Comparison of ENCODE assay signal across 10 mouse cellular contexts in genomic region chr14:55511037-55511436, GRCm38 (mm10). TPM values are rescaled to one million over a fixed set of nuclear protein-coding genes. Genes with fewer than 3 reads are reported as not detected.
DNase-seq lines count a peak whose midpoint lies in the region; ATAC-seq lines count a peak whose summit lies in the region.
"Had no signal": no experiment of that assay in that cellular context is flagged by ENCODE, and none has a peak within 500 bp of the region (broad histone marks: within the 10 kb centered on the region; RNA-seq: fewer than 3 reads in every experiment).

No protein-coding gene starts in this region.

- H3K36me3 ChIP-seq in embryonic facial prominence, embryonic 11.5 days (replicated peaks; ENCODE audit: control insufficient read depth, insufficient read depth, low read depth, low read length), result no peaks in the 10 kb centered on the region
- no peaks in the 10 kb centered on the region for H3K36me3 ChIP-seq in embryonic facial prominence, embryonic 10.5 days (replicated peaks)
- H3K36me3 ChIP-seq in limb, embryonic 13.5 days, result no peaks in the 10 kb centered on the region
- no peaks in the 10 kb centered on the region for H3K36me3 ChIP-seq in limb, embryonic 10.5 days
- H3K36me3 ChIP-seq: liver, embryonic 13.5 days had no signal

- no peaks in the 10 kb centered on the region for H3K27me3 ChIP-seq in embryonic facial prominence, embryonic 11.5 days (ENCODE audit: control insufficient read depth, insufficient read depth, low read length)
- H3K27me3 ChIP-seq in embryonic facial prominence, embryonic 10.5 days (replicated peaks; ENCODE audit: low read depth, poor library complexity, severe bottlenecking), result peaks cover 38% of the 10 kb centered on the region
- peaks cover 34% of the 10 kb centered on the region for H3K27me3 ChIP-seq in limb, embryonic 13.5 days
- H3K27me3 ChIP-seq in limb, embryonic 10.5 days (ENCODE audit: low read depth, poor library complexity, severe bottlenecking), result peaks cover 39% of the 10 kb centered on the region

- no peaks in the 10 kb centered on the region for H3K9me3 ChIP-seq in embryonic facial prominence, embryonic 11.5 days (replicated peaks; ENCODE audit: control insufficient read depth, low read length)
- H3K9me3 ChIP-seq in embryonic facial prominence, embryonic 10.5 days, result no peaks in the 10 kb centered on the region
- no peaks in the 10 kb centered on the region for H3K9me3 ChIP-seq in limb, embryonic 13.5 days
- no peaks in the 10 kb centered on the region for H3K9me3 ChIP-seq in limb, embryonic 10.5 days (replicated peaks)
- H3K9me3 ChIP-seq: liver, embryonic 13.5 days had no signal

- WGBS in embryonic facial prominence, embryonic 11.5 days, result 54% methylated on average over 7 of the region's 7 CpGs
- 68% methylated on average over 7 of the region's 7 CpGs for WGBS in embryonic facial prominence, embryonic 10.5 days
- WGBS in limb, embryonic 13.5 days, result 54% methylated on average over 7 of the region's 7 CpGs
- WGBS in limb, embryonic 10.5 days, result 51% methylated on average over 7 of the region's 7 CpGs

- H3K27ac ChIP-seq in embryonic facial prominence, embryonic 11.5 days (replicated peaks; ENCODE audit: low read depth, low read length), result no peak overlapping the region
- no peak overlapping the region for H3K27ac ChIP-seq in embryonic facial prominence, embryonic 10.5 days (replicated peaks)
- no peak overlapping the region for H3K27ac ChIP-seq in limb, embryonic 13.5 days
- H3K27ac ChIP-seq in limb, embryonic 10.5 days, result no peak overlapping the region
- H3K27ac ChIP-seq: liver, embryonic 13.5 days had no signal

- H3K4me1 ChIP-seq in embryonic facial prominence, embryonic 11.5 days (ENCODE audit: control insufficient read depth, insufficient read depth, low read length), result no peaks in the 10 kb centered on the region
- peaks cover 11% of the 10 kb centered on the region for H3K4me1 ChIP-seq in embryonic facial prominence, embryonic 10.5 days
- peaks cover 13% of the 10 kb centered on the region for H3K4me1 ChIP-seq in limb, embryonic 13.5 days
- peaks cover 7% of the 10 kb centered on the region; the same call in 1 of the 2 replicates for H3K4me1 ChIP-seq in limb, embryonic 10.5 days

- intact Hi-C loops in left cerebral cortex, postnatal 10 days (cut with DNase I), result no loop called here

- no peak overlapping the region; the same call in 1 of the 2 replicates for H3K4me2 ChIP-seq in embryonic facial prominence, embryonic 11.5 days (ENCODE audit: low read depth, low read length)
- no peak overlapping the region for H3K4me2 ChIP-seq in limb, embryonic 13.5 days (replicated peaks)
- H3K4me2 ChIP-seq: liver, embryonic 13.5 days had no signal

- 0 out of 2 replicates have a peak, but pooled peaks have one; percentile 25 for ATAC-seq in embryonic facial prominence, embryonic 11.5 days (replicated peaks; ENCODE audit: insufficient number of reproducible peaks, low FRiP score, low TSS enrichment, low read depth)
- no peak for ATAC-seq in limb, embryonic 13.5 days (ENCODE audit: low FRiP score, low read depth)

- DNase-seq in embryonic facial prominence, embryonic 11.5 days (ENCODE audit: low spot score), result no peak
- no peak for DNase-seq in embryonic facial prominence, embryonic 10.5 days (ENCODE audit: low spot score)
- DNase-seq in limb, embryonic 10.5 days (ENCODE audit: low spot score), result no peak
- peak; percentile 57 to 65 for DNase-seq in left cerebral cortex, postnatal 10 days (ENCODE audit: extremely low spot score in 1 of 2, low spot score in 2 of 2)
- DNase-seq in right cerebral cortex, postnatal 4 days, result peak; percentile 34
- DNase-seq in cerebellum, adult 11-12 months, result no peak
- DNase-seq in embryo, embryonic 10.5 days (ENCODE audit: low spot score), result no peak
- DNase-seq: liver, embryonic 13.5 days had no signal

- no peak overlapping the region for H3K4me3 ChIP-seq in embryonic facial prominence, embryonic 11.5 days (ENCODE audit: low read depth, low read length)
- H3K4me3 ChIP-seq in embryonic facial prominence, embryonic 10.5 days, result no peak overlapping the region
- no peak overlapping the region for H3K4me3 ChIP-seq in limb, embryonic 13.5 days
- no peak overlapping the region for H3K4me3 ChIP-seq in limb, embryonic 10.5 days
- H3K4me3 ChIP-seq: liver, embryonic 13.5 days had no signal

- no peak overlapping the region for H3K9ac ChIP-seq in embryonic facial prominence, embryonic 11.5 days (replicated peaks; ENCODE audit: low read length)
- H3K9ac ChIP-seq in limb, embryonic 13.5 days, result peak overlapping the region; percentile 25; the same call in 1 of the 2 replicates
- H3K9ac ChIP-seq: liver, embryonic 13.5 days had no signal

RNA-seq across cellular contexts. Expression of gene Cpne6, which starts 0.8 kb away (rescaled TPM):
- 0.24 and 0.29 TPM in 2 replicates for polyA plus RNA-seq in embryonic facial prominence, embryonic 11.5 days (2014; fragmentation: Nextera tagmentation; extraction: Ambion mirVana)
- 0.59 and 0.64 TPM in 2 replicates for polyA plus RNA-seq in embryonic facial prominence, embryonic 10.5 days (2016; fragmentation: Nextera tagmentation; extraction: Ambion mirVana)
- polyA plus RNA-seq in limb, embryonic 13.5 days (2015; fragmentation: Nextera tagmentation; extraction: Ambion mirVana), result 0.32 and 0.78 TPM in 2 replicates
- polyA plus RNA-seq in limb, embryonic 10.5 days (2016; fragmentation: Nextera tagmentation; extraction: Ambion mirVana), result 0.05 TPM in 1 of 2 replicates, not detected in the other
- 100 to 1,000 TPM; 176 to 200 TPM for total RNA-seq in left cerebral cortex, postnatal 10 days (2021)

RNA-seq across cellular contexts. Expression of gene Nrl, which starts 13.7 kb away (rescaled TPM):
- not detected in 2 replicates for polyA plus RNA-seq in embryonic facial prominence, embryonic 11.5 days (2014; fragmentation: Nextera tagmentation; extraction: Ambion mirVana)
- 0.05 TPM in 1 of 2 replicates, not detected in the other for polyA plus RNA-seq in embryonic facial prominence, embryonic 10.5 days (2016; fragmentation: Nextera tagmentation; extraction: Ambion mirVana)
- not detected in 2 replicates for polyA plus RNA-seq in limb, embryonic 13.5 days (2015; fragmentation: Nextera tagmentation; extraction: Ambion mirVana)
- polyA plus RNA-seq in limb, embryonic 10.5 days (2016; fragmentation: Nextera tagmentation; extraction: Ambion mirVana), result not detected in 2 replicates
- under 1 TPM; 0.18 to 0.49 TPM for total RNA-seq in left cerebral cortex, postnatal 10 days (2021)
- polyA plus RNA-seq: intestine, embryonic 14.5 days; liver, embryonic 13.5 days had no signal

RNA-seq across cellular contexts. Expression of gene Carmil3, which starts 20.6 kb away (rescaled TPM):
- 4.9 TPM in 2 replicates for polyA plus RNA-seq in embryonic facial prominence, embryonic 11.5 days (2014; fragmentation: Nextera tagmentation; extraction: Ambion mirVana)
- 3.4 and 3.5 TPM in 2 replicates for polyA plus RNA-seq in embryonic facial prominence, embryonic 10.5 days (2016; fragmentation: Nextera tagmentation; extraction: Ambion mirVana)
- 2.7 and 3.3 TPM in 2 replicates for polyA plus RNA-seq in limb, embryonic 13.5 days (2015; fragmentation: Nextera tagmentation; extraction: Ambion mirVana)
- polyA plus RNA-seq in limb, embryonic 10.5 days (2016; fragmentation: Nextera tagmentation; extraction: Ambion mirVana), result 2.4 and 2.9 TPM in 2 replicates
- 100 to 1,000 TPM; 105 to 109 TPM for total RNA-seq in left cerebral cortex, postnatal 10 days (2021)

RNA-seq across cellular contexts. Expression of gene Pck2, which starts 29.0 kb away (rescaled TPM):
- 12.7 and 14.6 TPM in 2 replicates for polyA plus RNA-seq in embryonic facial prominence, embryonic 11.5 days (2014; fragmentation: Nextera tagmentation; extraction: Ambion mirVana)
- polyA plus RNA-seq in embryonic facial prominence, embryonic 10.5 days (2016; fragmentation: Nextera tagmentation; extraction: Ambion mirVana), result 20.7 and 23.6 TPM in 2 replicates
- polyA plus RNA-seq in limb, embryonic 13.5 days (2015; fragmentation: Nextera tagmentation; extraction: Ambion mirVana), result 36.9 and 38.0 TPM in 2 replicates
- 22.1 and 26.9 TPM in 2 replicates for polyA plus RNA-seq in limb, embryonic 10.5 days (2016; fragmentation: Nextera tagmentation; extraction: Ambion mirVana)
- 10 to 100 TPM; 13.3 to 15.5 TPM for total RNA-seq in left cerebral cortex, postnatal 10 days (2021)

RNA-seq across cellular contexts. Expression of gene Dhrs4, which starts 32.5 kb away (rescaled TPM):
- 49.5 and 58.3 TPM in 2 replicates for polyA plus RNA-seq in embryonic facial prominence, embryonic 11.5 days (2014; fragmentation: Nextera tagmentation; extraction: Ambion mirVana)
- polyA plus RNA-seq in embryonic facial prominence, embryonic 10.5 days (2016; fragmentation: Nextera tagmentation; extraction: Ambion mirVana), result 77.3 and 88.4 TPM in 2 replicates
- 87.4 and 89.1 TPM in 2 replicates for polyA plus RNA-seq in limb, embryonic 13.5 days (2015; fragmentation: Nextera tagmentation; extraction: Ambion mirVana)
- 74.5 and 83.2 TPM in 2 replicates for polyA plus RNA-seq in limb, embryonic 10.5 days (2016; fragmentation: Nextera tagmentation; extraction: Ambion mirVana)
- total RNA-seq in left cerebral cortex, postnatal 10 days (2021), result 10 to 100 TPM; 11.6 to 12.9 TPM

Comparison
In these comparisons a context has a peak if more than half of its experiments do, and no peak if none do; other contexts are left out.
1. DNase-seq: peak in left cerebral cortex, postnatal 10 days (2 of 2) and right cerebral cortex, postnatal 4 days (single experiment); none in embryonic facial prominence, embryonic 11.5 days (single experiment), embryonic facial prominence, embryonic 10.5 days (single experiment), limb, embryonic 10.5 days (single experiment), cerebellum, adult 11-12 months (single experiment) and embryo, embryonic 10.5 days (single experiment).